Mouse (Mus musculus): ENCODE data around the gene Gm20431. TPM values are rescaled to one million over a fixed set of nuclear protein-coding genes. Genes with fewer than 3 reads are reported as not detected.

Gm20431 gene
- polyA plus RNA-seq, 1 experiment = 0.44 TPM

- TF ChIP-seq MYOG (IDR thresholded peaks at IDR 0.05; ENCODE audit: control insufficient read depth, extremely low read depth, insufficient read length) (no peak), MAX (IDR thresholded peaks at IDR 0.05) (no peak), USF1 (IDR thresholded peaks at IDR 0.05; ENCODE audit: low read depth) (no peak), CEBPB (IDR thresholded peaks at IDR 0.05; ENCODE audit: low read depth) (no peak), CTCF (IDR thresholded peaks at IDR 0.05; ENCODE audit: control insufficient read depth, insufficient read depth, insufficient read length) (no peak), MYOD1 (IDR thresholded peaks at IDR 0.05; ENCODE audit: control insufficient read depth, insufficient read length, low read depth) (no peak), FOSL1 (IDR thresholded peaks at IDR 0.05; ENCODE audit: insufficient read depth, low read length, poor library complexity, severe bottlenecking) (no peak)
- no peak overlapping the region for H3K4me3 ChIP-seq (ENCODE audit: insufficient read depth, poor library complexity, severe bottlenecking)
- H3K27me3 ChIP-seq (ENCODE audit: control insufficient read depth, insufficient read depth, insufficient read length) = no peaks in the 10 kb centered on the region
- H3K36me3 ChIP-seq (ENCODE audit: control insufficient read depth, insufficient read depth) = no peaks in the 10 kb centered on the region
- H3ac ChIP-seq (ENCODE audit: control insufficient read depth, insufficient read length, low read depth) = no peak overlapping the region
- no peaks in the 10 kb centered on the region for H3K79me3 ChIP-seq (ENCODE audit: low read depth)
- H3K79me2 ChIP-seq (ENCODE audit: control insufficient read depth, insufficient read depth) = peaks cover 13% of the 10 kb centered on the region
Measured at GRCm38 (mm10) chr2:167563703-167564102, 97.6 kb downstream of the Gm20431 start.

GRCm38 (mm10) chr2:167563035-167563434 lies 98.3 kb downstream of the Gm20431 start:
- H3K36me3 ChIP-seq (ENCODE audit: control insufficient read depth, insufficient read depth) = no peaks in the 10 kb centered on the region
- H3K27me3 ChIP-seq (ENCODE audit: control insufficient read depth, insufficient read depth, insufficient read length) = no peaks in the 10 kb centered on the region
- no peak overlapping the region for H3K4me3 ChIP-seq (ENCODE audit: insufficient read depth, poor library complexity, severe bottlenecking)
- H3ac ChIP-seq (ENCODE audit: control insufficient read depth, insufficient read length, low read depth) = no peak overlapping the region
- H3K79me3 ChIP-seq (ENCODE audit: low read depth) = no peaks in the 10 kb centered on the region
- TF ChIP-seq MYOG (IDR thresholded peaks at IDR 0.05; ENCODE audit: control insufficient read depth, extremely low read depth, insufficient read length) = no peak
- no peak for TF ChIP-seq USF1 (IDR thresholded peaks at IDR 0.05; ENCODE audit: low read depth)
- TF ChIP-seq MAX (IDR thresholded peaks at IDR 0.05) = no peak
- no peak for TF ChIP-seq CTCF (IDR thresholded peaks at IDR 0.05; ENCODE audit: control insufficient read depth, insufficient read depth, insufficient read length)
- no peak for TF ChIP-seq MYOD1 (IDR thresholded peaks at IDR 0.05; ENCODE audit: control insufficient read depth, insufficient read length, low read depth)
- no peak for TF ChIP-seq CEBPB (IDR thresholded peaks at IDR 0.05; ENCODE audit: low read depth)
- no peak for TF ChIP-seq FOSL1 (IDR thresholded peaks at IDR 0.05; ENCODE audit: insufficient read depth, low read length, poor library complexity, severe bottlenecking)
- H3K79me2 ChIP-seq (ENCODE audit: control insufficient read depth, insufficient read depth) = peaks cover 13% of the 10 kb centered on the region

- no peak overlapping the region for H3K4me3 ChIP-seq (ENCODE audit: insufficient read depth, poor library complexity, severe bottlenecking)
- no peaks in the 10 kb centered on the region for H3K27me3 ChIP-seq (ENCODE audit: control insufficient read depth, insufficient read depth, insufficient read length)
- H3K79me2 ChIP-seq (ENCODE audit: control insufficient read depth, insufficient read depth) = peaks cover 7% of the 10 kb centered on the region
- no peak overlapping the region for H3ac ChIP-seq (ENCODE audit: control insufficient read depth, insufficient read length, low read depth)
- TF ChIP-seq CTCF (IDR thresholded peaks at IDR 0.05; ENCODE audit: control insufficient read depth, insufficient read depth, insufficient read length) (no peak), MYOD1 (IDR thresholded peaks at IDR 0.05; ENCODE audit: control insufficient read depth, insufficient read length, low read depth) (no peak), USF1 (IDR thresholded peaks at IDR 0.05; ENCODE audit: low read depth) (no peak), CEBPB (IDR thresholded peaks at IDR 0.05; ENCODE audit: low read depth) (no peak), MYOG (IDR thresholded peaks at IDR 0.05; ENCODE audit: control insufficient read depth, extremely low read depth, insufficient read length) (no peak), FOSL1 (IDR thresholded peaks at IDR 0.05; ENCODE audit: insufficient read depth, low read length, poor library complexity, severe bottlenecking) (no peak), MAX (IDR thresholded peaks at IDR 0.05) (no peak)
- no peaks in the 10 kb centered on the region for H3K79me3 ChIP-seq (ENCODE audit: low read depth)
- no peaks in the 10 kb centered on the region for H3K36me3 ChIP-seq (ENCODE audit: control insufficient read depth, insufficient read depth)
Measured at GRCm38 (mm10) chr2:167562101-167562500, 99.2 kb downstream of the Gm20431 start.

GRCm38 (mm10) chr2:167559413-167559812 lies 101.9 kb downstream of the Gm20431 start:
- TF ChIP-seq MYOD1 (IDR thresholded peaks at IDR 0.05; ENCODE audit: control insufficient read depth, insufficient read length, low read depth) (no peak), USF1 (IDR thresholded peaks at IDR 0.05; ENCODE audit: low read depth) (no peak), MYOG (IDR thresholded peaks at IDR 0.05; ENCODE audit: control insufficient read depth, extremely low read depth, insufficient read length) (no peak), FOSL1 (IDR thresholded peaks at IDR 0.05; ENCODE audit: insufficient read depth, low read length, poor library complexity, severe bottlenecking) (no peak), CEBPB (IDR thresholded peaks at IDR 0.05; ENCODE audit: low read depth) (no peak), MAX (IDR thresholded peaks at IDR 0.05) (no peak), CTCF (IDR thresholded peaks at IDR 0.05; ENCODE audit: control insufficient read depth, insufficient read depth, insufficient read length) (no peak)
- H3K79me3 ChIP-seq (ENCODE audit: low read depth) = peaks cover 2% of the 10 kb centered on the region
- H3K27me3 ChIP-seq (ENCODE audit: control insufficient read depth, insufficient read depth, insufficient read length) = no peaks in the 10 kb centered on the region
- H3K4me3 ChIP-seq (ENCODE audit: insufficient read depth, poor library complexity, severe bottlenecking) = no peak overlapping the region
- H3K79me2 ChIP-seq (ENCODE audit: control insufficient read depth, insufficient read depth) = peaks cover 5% of the 10 kb centered on the region
- no peak overlapping the region for H3ac ChIP-seq (ENCODE audit: control insufficient read depth, insufficient read length, low read depth)
- H3K36me3 ChIP-seq (ENCODE audit: control insufficient read depth, insufficient read depth) = no peaks in the 10 kb centered on the region

Small RNA genes within 50 kb of the gene (microRNA-seq; reads per million reads assigned to microRNA genes)
- gene Gm22355 (ENCODE audit: borderline microRNAs expressed) = not detected

Other genes starting within 250 kb of the Gm20431 start
- gene Slc9a8, start 239.8 kb downstream of the Gm20431 start, polyA plus RNA-seq (2012; fragmentation: generic; extraction: Trizol) = 19.0 TPM
- 35.4 TPM for gene Rnf114, start 168.9 kb downstream of the Gm20431 start, polyA plus RNA-seq (2012; fragmentation: generic; extraction: Trizol)
- gene Spata2, start 168.6 kb downstream of the Gm20431 start, polyA plus RNA-seq (2012; fragmentation: generic; extraction: Trizol) = 10.4 TPM
- gene Snai1, start 123.3 kb downstream of the Gm20431 start, polyA plus RNA-seq (2012; fragmentation: generic; extraction: Trizol) = 48.1 TPM
- 237 TPM for gene Ube2v1, start 29.4 kb downstream of the Gm20431 start, polyA plus RNA-seq (2012; fragmentation: generic; extraction: Trizol)
- 23.8 TPM for gene Cebpb, start 27.4 kb upstream of the Gm20431 start, polyA plus RNA-seq (2012; fragmentation: generic; extraction: Trizol)
- gene Tmem189, start 28.3 kb upstream of the Gm20431 start, polyA plus RNA-seq (2012; fragmentation: generic; extraction: Trizol) = 34.5 TPM

Measured in C2C12 (cell line).